Comparison of ENCODE assay signal across 10 mouse cellular contexts in the genomic region with DNA sequence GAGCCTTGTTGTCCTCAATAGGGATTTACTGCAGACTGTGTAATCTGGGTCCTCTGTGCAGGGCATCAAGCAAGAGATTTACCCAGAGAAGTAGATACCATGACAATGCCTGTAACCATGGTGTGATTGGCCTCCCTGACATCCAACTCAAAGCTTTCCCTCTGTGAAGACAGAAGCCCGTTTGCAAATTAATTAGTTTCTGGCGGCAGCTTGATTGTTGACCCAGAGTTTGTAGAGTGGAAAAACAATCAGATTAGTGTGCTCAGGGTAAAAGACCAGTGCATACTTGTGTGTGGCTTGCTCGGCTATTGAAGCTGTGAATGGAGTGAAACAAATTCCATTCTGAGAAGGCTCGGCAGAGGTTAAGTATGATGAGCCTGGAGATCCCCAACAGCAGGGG.
DNase-seq lines count a peak whose midpoint lies in the region; ATAC-seq lines count a peak whose summit lies in the region.
"Had no signal": no experiment of that assay in that cellular context is flagged by ENCODE, and none has a peak within 500 bp of the region (broad histone marks: within the 10 kb centered on the region; RNA-seq: fewer than 3 reads in every experiment).

No protein-coding gene starts in this region.

- H3K27ac ChIP-seq in midbrain, embryonic 16.5 days (ENCODE audit: low read length) = no peak overlapping the region
- H3K27ac ChIP-seq: limb, embryonic 15.5 days had no signal

- no peaks in the 10 kb centered on the region for H3K36me3 ChIP-seq in midbrain, embryonic 16.5 days (ENCODE audit: control insufficient read depth, insufficient read depth, low read length)
- H3K36me3 ChIP-seq: limb, embryonic 15.5 days had no signal

- no peaks in the 10 kb centered on the region for H3K9me3 ChIP-seq in midbrain, embryonic 16.5 days (replicated peaks; ENCODE audit: control insufficient read depth, low read length, poor library complexity, severe bottlenecking)
- H3K9me3 ChIP-seq: limb, embryonic 15.5 days had no signal

- WGBS in midbrain, embryonic 16.5 days = 4% methylated on average over 4 of the region's 4 CpGs

- peaks cover 21% of the 10 kb centered on the region for H3K27me3 ChIP-seq in midbrain, embryonic 16.5 days (ENCODE audit: control insufficient read depth, insufficient read depth, low read depth, low read length)
- H3K27me3 ChIP-seq: limb, embryonic 15.5 days had no signal

- 0 out of 2 replicates have a peak, but pooled peaks cover 4% of the 10 kb centered on the region for H3K4me1 ChIP-seq in midbrain, embryonic 16.5 days (ENCODE audit: control insufficient read depth, insufficient read depth, low read length)

- H3K4me2 ChIP-seq in midbrain, embryonic 16.5 days (ENCODE audit: low read length) = no peak overlapping the region
- H3K4me2 ChIP-seq: limb, embryonic 15.5 days had no signal

- DNase-seq in frontal cortex, postnatal 25 days (ENCODE audit: low spot score in 2 of 2) = no peak
- peak; percentile 20 for DNase-seq in brain, embryonic 18.5 days (ENCODE audit: low read depth, low spot score)
- no peak for DNase-seq in natural killer cell, adult 2 months (ENCODE audit: low spot score in 2 of 2)
- no peak for DNase-seq in adrenal gland, adult 18-20 months (ENCODE audit: low spot score in 2 of 2)
- DNase-seq in left cerebral cortex, adult 8-10 months (ENCODE audit: low spot score in 2 of 2) = no peak
- DNase-seq: gastrocnemius, postnatal 25 days had no signal

- peak; percentile 64 for ATAC-seq in frontal cortex, adult (ENCODE audit: low TSS enrichment)
- ATAC-seq in granulocyte monocyte progenitor cell, adult 5-6 weeks (replicated peaks; ENCODE audit: poor library complexity, severe bottlenecking) = 0 out of 2 replicates have a peak, but pooled peaks have one; percentile 28
- peak; percentile 89 for ATAC-seq in midbrain, embryonic 16.5 days

- H3K9ac ChIP-seq in midbrain, embryonic 16.5 days (ENCODE audit: low read depth, low read length) = no peak overlapping the region
- H3K9ac ChIP-seq: limb, embryonic 15.5 days had no signal

- no peak overlapping the region for H3K4me3 ChIP-seq in midbrain, embryonic 16.5 days (ENCODE audit: low read depth, low read length)
- H3K4me3 ChIP-seq: limb, embryonic 15.5 days had no signal

Comparison
In these comparisons a context has a peak if more than half of its experiments do, and no peak if none do; other contexts are left out.
1. ATAC-seq: peak in every context shown above with its lines; median percentile 89 in midbrain, embryonic 16.5 days; 64 in frontal cortex, adult; 28 in granulocyte monocyte progenitor cell, adult 5-6 weeks.